Mouse (Mus musculus) urinary bladder, postnatal 10 days (tissue): Measurements from ENCODE around the gene Nrbf2.

Experiments used
- DNase-seq: peaks from one replicate; pipeline ENCODE4 v3.0.0; 2022; ENCODE audit warnings: low spot score

The Nrbf2 gene

DNA sequence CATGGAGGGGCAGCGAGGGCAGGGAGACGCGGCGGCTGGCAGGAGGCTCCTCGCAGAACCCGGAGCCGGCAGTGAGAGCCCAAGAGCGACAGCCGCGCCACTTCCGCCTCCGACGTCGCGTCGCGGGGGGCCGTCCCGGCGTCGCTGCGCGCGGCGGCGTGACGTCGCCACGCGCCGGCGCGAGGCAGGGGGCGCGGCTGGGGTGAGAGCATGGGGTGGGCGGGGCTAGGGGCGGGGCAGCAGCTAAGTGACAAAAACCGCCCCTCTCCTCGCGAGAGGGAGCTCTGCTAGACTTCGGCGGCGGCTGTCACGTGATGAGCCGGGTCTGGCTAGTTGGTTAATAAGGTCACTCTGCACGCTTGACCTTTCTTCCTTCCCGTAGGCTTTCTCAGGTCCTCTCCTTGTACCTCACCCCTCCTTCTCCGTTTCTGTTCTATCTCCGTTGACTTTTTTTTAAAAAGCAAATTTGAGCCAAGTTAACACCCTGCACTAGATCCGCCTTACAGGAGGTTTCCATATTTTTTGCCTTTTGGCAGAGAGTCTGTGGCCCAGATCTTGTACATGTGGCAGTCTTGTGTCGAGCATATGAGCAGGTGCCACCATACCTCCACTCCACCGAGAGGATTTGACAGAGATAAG is at the start of gene Nrbf2:
TSS of gene Nrbf2 (minus strand) at position 130 of the 639 bp plus-strand sequence.
- DNase-seq = peak; percentile 36

DNA sequence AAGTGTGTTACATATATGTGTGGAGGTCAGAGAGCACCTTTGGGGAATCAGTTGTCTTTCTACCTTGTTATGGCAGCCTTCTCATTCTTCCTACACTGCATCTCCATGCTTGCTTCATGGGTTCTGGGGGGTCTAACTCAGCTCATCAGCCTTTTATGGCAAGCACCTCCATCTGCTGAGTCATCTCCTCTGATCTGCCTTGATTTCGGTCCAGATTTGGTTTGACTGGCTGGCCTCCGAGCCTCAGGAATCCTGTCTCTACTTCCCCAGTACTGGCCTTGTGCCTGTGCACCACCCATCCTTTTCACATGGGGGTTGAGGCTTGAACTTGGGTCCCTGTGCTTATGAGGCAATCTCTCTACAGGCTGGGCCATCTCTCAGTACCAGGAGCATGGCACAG is 45.5 kb upstream of the Nrbf2 start:
- no peak for DNase-seq

DNA sequence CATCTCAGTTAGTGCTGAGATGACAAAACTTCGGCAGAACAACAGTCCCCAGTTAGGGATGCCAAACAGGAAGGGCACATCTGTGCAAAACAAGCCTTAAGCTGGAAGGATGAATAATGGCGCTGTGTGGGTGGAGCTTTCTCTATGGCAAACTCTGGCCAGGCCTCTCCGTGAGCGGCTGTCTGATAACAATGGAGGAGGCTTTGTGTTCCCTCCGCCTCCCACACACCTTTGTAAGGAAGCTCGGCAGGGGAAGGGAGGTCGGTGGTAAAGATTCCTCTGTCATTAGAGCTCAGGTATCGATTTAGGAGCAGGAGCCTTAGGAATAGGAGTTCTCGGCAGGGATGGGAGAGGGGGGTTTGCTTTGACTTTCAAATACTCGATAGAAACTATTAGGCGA is 44.6 kb upstream of the Nrbf2 start:
- DNase-seq = no peak

- no peak for DNase-seq
Measured at GRCm38 (mm10) chr10:67328208-67328607, 43.1 kb upstream of the Nrbf2 start.

GRCm38 (mm10) chr10:67324036-67324435 is 38.9 kb upstream of the Nrbf2 start:
- no peak for DNase-seq

GRCm38 (mm10) chr10:67321396-67321795 is 36.3 kb upstream of the Nrbf2 start:
- DNase-seq = no peak

- no peak for DNase-seq
Measured at GRCm38 (mm10) chr10:67320207-67320859, 35.2 kb upstream of the Nrbf2 start.

- no peak for DNase-seq
Measured at GRCm38 (mm10) chr10:67319016-67319725, 34.1 kb upstream of the Nrbf2 start.

DNA sequence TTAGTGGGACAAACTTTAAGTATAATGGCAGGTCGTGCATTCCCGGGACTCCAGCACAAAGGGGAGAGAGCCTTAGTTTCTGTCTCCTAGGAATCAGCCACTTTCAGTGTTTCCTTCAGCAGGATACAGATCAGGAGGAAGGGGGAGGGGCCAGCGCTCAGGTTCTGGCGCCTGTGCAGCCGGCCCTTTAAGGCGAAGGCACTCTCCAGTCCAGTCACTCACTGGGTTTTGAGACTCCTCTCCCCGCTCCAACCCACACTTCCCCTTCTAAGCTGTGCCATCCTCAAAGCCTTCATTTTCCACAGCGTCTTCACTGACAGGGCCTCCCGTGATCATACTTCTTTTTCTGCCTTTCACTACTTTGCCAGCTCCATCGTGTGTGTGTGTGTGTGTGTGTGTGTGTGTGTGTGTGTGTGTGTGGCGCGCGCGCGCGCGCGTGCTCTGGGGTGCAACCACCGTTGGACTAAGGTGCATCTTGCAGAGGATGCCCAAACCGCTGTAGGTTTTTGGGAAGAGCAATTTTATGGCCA is 32.9 kb upstream of the Nrbf2 start:
- no peak for DNase-seq

DNA sequence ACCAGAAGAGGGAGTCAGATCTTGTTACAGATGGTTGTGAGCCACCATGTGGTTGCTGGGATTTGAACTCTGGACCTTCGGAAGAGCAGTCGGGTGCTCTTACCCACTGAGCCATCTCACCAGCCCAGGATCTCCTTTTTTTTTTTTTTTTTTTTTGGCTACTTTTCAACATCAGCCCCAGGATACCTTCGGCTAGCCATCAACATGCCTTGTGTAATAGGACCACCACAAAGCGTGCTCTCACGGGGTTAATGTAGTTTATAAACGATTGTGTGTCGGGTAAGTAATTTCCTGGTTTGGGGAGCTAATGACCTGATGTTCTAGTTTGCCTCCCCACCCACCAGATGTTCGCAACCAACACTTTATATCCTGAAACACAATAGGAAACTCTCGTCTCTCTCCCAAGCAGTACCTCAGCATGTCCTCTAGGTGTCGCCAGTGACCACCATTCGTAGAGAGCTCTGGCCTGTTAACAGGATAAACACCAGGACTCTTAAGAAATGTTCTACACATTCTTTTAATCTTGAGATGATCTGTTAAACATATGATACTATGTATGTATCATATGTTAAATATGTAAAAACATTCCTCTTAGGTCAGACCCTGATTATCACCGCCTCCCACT is 29.8 kb upstream of the Nrbf2 start:
- no peak for DNase-seq

- DNase-seq = no peak
Measured at GRCm38 (mm10) chr10:67312456-67312855, 27.4 kb upstream of the Nrbf2 start.

GRCm38 (mm10) chr10:67311277-67311959 is 26.3 kb upstream of the Nrbf2 start:
- no peak for DNase-seq

DNA sequence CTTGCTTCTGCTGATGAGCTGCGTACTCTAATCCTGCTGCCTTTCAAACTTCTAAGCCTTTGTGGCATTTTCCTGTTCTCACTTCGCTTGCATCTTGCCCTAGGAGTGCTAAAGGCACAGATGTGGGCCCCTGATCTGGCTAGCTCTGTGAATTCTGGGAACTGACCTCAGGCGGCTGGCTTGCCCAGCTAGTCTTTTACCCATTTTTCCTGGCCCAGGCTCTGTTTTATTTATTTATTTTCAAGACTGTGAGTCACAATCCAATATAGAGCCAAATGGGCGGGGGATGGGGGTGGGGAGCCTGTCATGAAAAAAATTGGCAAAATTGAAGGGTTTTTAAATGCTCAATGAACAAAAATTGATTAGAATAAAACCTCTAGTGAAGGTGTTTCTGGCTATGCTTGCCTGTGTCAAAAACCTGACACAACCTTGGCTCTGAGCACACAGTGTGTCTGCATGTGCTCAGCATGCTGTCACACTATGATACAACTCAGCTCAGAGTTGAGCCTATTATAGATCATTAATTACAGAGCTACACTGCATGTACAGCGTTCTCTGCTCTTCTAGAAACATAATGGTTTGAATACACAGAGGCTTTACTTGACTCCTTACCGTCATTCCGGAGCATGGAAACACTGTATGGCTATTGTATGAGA is 24.5 kb upstream of the Nrbf2 start:
- no peak for DNase-seq

DNA sequence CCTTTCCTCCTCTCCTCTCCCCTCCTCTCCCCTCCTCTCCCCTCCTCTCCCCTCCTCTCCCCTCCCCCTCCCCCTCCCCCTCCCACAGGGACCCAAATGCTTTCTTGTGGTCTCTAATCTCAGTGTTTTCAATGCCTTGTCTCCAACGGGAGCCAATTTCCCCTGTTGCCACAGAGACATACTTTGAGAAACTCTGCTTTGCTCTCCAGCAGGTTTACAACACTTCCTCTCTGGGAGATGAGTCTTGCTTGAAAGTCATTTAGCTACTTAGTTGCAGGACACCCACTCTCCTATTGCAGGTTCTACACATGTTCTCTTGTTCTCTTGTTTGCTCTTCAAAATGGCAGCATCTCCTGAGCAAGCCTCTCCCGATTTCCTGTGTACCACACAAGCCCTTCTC is 17.2 kb upstream of the Nrbf2 start:
- no peak for DNase-seq

DNA sequence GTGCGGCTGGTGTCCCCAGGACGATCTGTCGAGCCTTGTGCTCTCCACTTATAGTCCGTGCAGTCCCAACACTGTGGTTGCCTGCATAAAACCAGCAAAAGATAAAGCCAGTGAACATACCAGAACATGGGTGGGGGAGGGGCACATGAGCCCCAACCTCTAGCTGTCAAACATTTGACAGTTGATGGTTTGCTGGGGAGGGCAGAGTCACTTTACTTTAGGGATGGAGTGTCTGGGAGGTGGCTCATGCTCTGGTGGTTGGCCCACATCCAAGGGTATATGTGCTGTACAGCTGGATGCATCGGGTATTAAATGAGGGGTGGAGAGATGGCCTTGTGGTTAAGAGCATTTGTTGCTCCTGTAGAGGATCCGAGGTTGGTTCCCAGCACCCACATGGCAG is 15.9 kb upstream of the Nrbf2 start:
- DNase-seq = no peak

GRCm38 (mm10) chr10:67299285-67299684 is 14.2 kb upstream of the Nrbf2 start:
- DNase-seq = no peak

GRCm38 (mm10) chr10:67298856-67299255 is 13.8 kb upstream of the Nrbf2 start:
- DNase-seq = no peak

GRCm38 (mm10) chr10:67297175-67297855 is 12.2 kb upstream of the Nrbf2 start:
- DNase-seq = no peak

DNA sequence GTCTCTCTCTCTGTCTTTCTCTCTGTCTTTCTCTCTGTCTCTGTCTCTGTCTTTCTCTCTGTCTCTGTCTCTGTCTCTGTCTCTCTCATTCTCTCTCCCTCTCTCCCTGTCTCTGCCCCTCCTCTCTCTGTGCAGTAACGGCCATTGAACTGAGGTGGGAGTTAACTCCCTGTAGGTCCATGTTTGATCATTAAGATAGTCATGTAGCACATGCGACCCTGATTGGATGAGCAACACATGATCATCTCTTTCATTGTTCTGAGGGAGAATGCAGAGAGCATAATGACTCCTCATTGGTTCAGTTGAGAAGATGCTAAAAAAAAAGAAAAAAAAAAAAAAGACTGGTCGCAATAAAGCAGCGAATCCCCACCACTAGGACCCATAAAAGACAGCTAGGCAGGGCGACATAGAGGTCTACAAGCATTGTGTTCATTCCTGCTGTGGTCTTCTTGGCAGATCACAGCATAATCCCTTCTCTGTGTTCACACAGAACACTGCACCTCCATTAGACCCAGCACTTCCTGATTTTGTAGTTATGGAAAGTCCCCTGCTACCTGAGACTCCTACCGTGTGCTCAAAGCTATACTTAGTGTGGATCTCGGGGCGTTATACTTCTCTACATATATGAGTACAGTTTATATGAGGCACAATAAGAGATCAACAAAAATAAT is 11.5 kb upstream of the Nrbf2 start:
- no peak for DNase-seq

- no peak for DNase-seq
Measured at GRCm38 (mm10) chr10:67295938-67296466, 10.9 kb upstream of the Nrbf2 start.
